Mouse (Mus musculus): ENCODE measurements around the gene Tcf7l2.

- no peak for TF ChIP-seq CTCF (IDR thresholded peaks at IDR 0.05; ENCODE audit: control insufficient read depth, insufficient read depth, insufficient replicate concordance, low read depth, low read length)
- no peak for TF ChIP-seq POLR2A (IDR thresholded peaks at IDR 0.05; ENCODE audit: control insufficient read depth, low read depth, low read length)
Measured at GRCm38 (mm10) chr19:55779871-55780270, 38.3 kb downstream of the Tcf7l2 start.

Measured in testis, adult 2 months (tissue).